Mouse (Mus musculus) limb, embryonic 10.5 days (tissue): Measurements from ENCODE around the gene Grasp. TPM values are rescaled to one million over a fixed set of nuclear protein-coding genes. Genes with fewer than 3 reads are reported as not detected.
A peak's percentile ranks its signal among the peaks of the same experiment; 100 is the strongest.

Source experiments
- DNase-seq: peaks from one replicate; pipeline ENCODE4 v3.0.0-alpha.2; 2017; ENCODE audit warnings: low spot score
- H3K27ac ChIP-seq: fragments of 300-500 bp; sonication (generic); 2 replicates; pipeline ENCODE4 v1.5.1; 2016; ENCODE audit warnings: mild to moderate bottlenecking
- H3K27me3 ChIP-seq: fragments of 300-500 bp; sonication (generic); 2 replicates; pipeline ENCODE4 v1.6.1; 2016; ENCODE audit warnings: low read depth, mild to moderate bottlenecking; ENCODE audit not compliant: poor library complexity, severe bottlenecking
- H3K36me3 ChIP-seq: fragments of 300-500 bp; sonication (generic); 2 replicates; pipeline ENCODE4 v1.6.1; 2016; ENCODE audit warnings: mild to moderate bottlenecking, moderate library complexity
- H3K4me1 ChIP-seq: fragments of 300-500 bp; sonication (generic); 2 replicates; pipeline ENCODE4 v1.6.1; 2016
- H3K4me3 ChIP-seq: fragments of 300-500 bp; sonication (generic); 2 replicates; pipeline ENCODE4 v1.5.1; 2016; ENCODE audit warnings: mild to moderate bottlenecking, moderate library complexity
- H3K9me3 ChIP-seq: fragments of 300-500 bp; sonication (generic); replicated peaks from 2 replicates; pipeline ENCODE4 v1.6.1; 2016; ENCODE audit warnings: mild to moderate bottlenecking
- WGBS: fragments of 180-500 bp; shearing (Covaris S2); methylation state at CpG from one replicate; pipeline ENCODE4 v1.1.7; 2016; 5-methylcytosine and 5-hydroxymethylcytosine counted together
- polyA plus RNA-seq: library from polyadenylated mRNA; unstranded; fragments of >200 nt; fragmentation: Nextera tagmentation; extraction: Ambion mirVana; gene quantifications from 2 replicates; pipeline ENCODE4 v1.2.1, GENCODE M21; 2016

Grasp gene
- polyA plus RNA-seq, 1 experiment from 2014 or later, result 6.9 TPM

GRCm38 (mm10) chr15:101235342-101235698 lies 11.3 kb downstream of the Grasp start:
- Histone ChIP-seq H3K27ac (no peak overlapping the region), H3K4me3 (no peak overlapping the region), H3K4me1 (peaks cover 56% of the 10 kb centered on the region), H3K9me3 (no peaks in the 10 kb centered on the region), H3K36me3 (peaks cover 28% of the 10 kb centered on the region), H3K27me3 (peaks cover 34% of the 10 kb centered on the region)
- 44% methylated on average over 5 of the region's 5 CpGs for WGBS
- no peak for DNase-seq

DNA sequence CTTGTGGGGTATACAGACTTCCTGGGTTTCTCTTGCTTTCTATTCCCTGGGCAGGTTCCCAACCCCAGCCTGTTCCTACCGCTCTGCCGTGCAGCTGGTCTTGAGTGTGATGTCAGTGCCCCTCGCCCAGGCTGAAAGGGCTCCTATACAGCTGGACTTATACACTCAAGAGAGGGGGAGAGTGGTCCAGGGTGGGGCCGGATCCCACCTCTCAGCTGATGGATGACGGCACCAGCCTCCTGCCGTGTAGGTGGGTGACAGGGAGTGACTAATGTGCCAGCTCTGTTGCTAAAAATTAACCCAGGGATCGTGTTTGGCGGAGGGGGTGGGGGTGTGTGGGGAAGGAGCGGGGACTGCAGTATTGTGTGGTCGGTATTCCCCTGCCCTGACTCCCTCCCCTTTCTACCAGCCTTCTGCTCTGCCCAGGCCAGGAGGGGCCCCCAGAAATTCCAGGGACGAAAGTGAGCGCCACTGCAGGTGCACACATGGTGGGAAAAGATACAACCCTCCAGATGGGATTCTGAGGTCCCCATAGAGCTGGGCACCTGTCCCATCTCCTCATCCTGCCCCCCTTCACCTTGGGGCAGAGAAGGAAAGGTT lies 11.8 kb downstream of the Grasp start:
- peaks cover 30% of the 10 kb centered on the region for H3K27me3 ChIP-seq
- peaks cover 23% of the 10 kb centered on the region for H3K36me3 ChIP-seq
- peaks cover 59% of the 10 kb centered on the region for H3K4me1 ChIP-seq
- no peaks in the 10 kb centered on the region for H3K9me3 ChIP-seq
- DNase-seq, result no peak
- H3K4me3 ChIP-seq, result no peak overlapping the region
- 33% methylated on average over 12 of the region's 12 CpGs for WGBS
- H3K27ac ChIP-seq, result no peak overlapping the region

DNA sequence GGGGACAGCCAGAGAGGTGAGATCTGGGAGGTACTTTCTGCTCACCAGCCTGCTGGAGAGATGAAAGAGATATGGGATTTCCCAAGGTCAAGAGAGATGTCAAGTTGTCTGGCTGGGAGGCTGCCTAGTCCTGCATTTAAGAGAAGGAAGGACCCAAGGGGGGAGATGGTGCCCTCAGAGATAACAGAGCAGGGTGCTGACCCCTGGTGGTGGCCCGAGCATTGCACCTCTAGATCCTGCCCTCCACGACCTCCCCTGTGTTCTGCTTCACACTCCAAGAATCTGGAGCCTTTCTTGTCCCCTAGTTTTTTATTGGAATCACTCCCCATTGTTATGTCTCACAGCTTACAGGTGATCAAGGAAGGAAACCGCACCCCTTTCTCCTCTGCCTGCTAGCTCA lies 12.9 kb downstream of the Grasp start:
- peaks cover 62% of the 10 kb centered on the region for H3K4me1 ChIP-seq

GRCm38 (mm10) chr15:101238885-101239511 lies 15.0 kb downstream of the Grasp start:
- DNase-seq, result peak; percentile 82
- Histone ChIP-seq H3K4me1 (peaks cover 51% of the 10 kb centered on the region), H3K27ac (peak overlapping the region; percentile 79), H3K36me3 (no peaks in the 10 kb centered on the region), H3K27me3 (peaks cover 18% of the 10 kb centered on the region), H3K4me3 (peak overlapping the region; percentile 46), H3K9me3 (no peaks in the 10 kb centered on the region)
- WGBS, result 5% methylated on average over 28 of the region's 28 CpGs

More for the DNA sequence above, 12.9 kb downstream of the Grasp start:
- Histone ChIP-seq H3K36me3 (peaks cover 13% of the 10 kb centered on the region), H3K4me3 (no peak overlapping the region), H3K27me3 (peaks cover 21% of the 10 kb centered on the region), H3K9me3 (no peaks in the 10 kb centered on the region), H3K27ac (no peak overlapping the region)
- DNase-seq, result peak; percentile 71
- 11% methylated on average over 3 of the region's 3 CpGs for WGBS

- Histone ChIP-seq H3K27me3 (peaks cover 18% of the 10 kb centered on the region), H3K9me3 (no peaks in the 10 kb centered on the region), H3K4me1 (peaks cover 46% of the 10 kb centered on the region), H3K27ac (no peak overlapping the region), H3K4me3 (no peak overlapping the region), H3K36me3 (no peaks in the 10 kb centered on the region)
- WGBS, result 72% methylated on average over 8 of the region's 8 CpGs
- no peak for DNase-seq
Observed at GRCm38 (mm10) chr15:101239821-101240220, 15.8 kb downstream of the Grasp start.

- H3K9me3 ChIP-seq, result no peaks in the 10 kb centered on the region
- 14% methylated on average over 10 of the region's 10 CpGs for WGBS
- H3K36me3 ChIP-seq, result no peaks in the 10 kb centered on the region
- H3K27ac ChIP-seq, result no peak overlapping the region
- H3K4me3 ChIP-seq, result no peak overlapping the region
- DNase-seq, result peak; percentile 84
- peaks cover 18% of the 10 kb centered on the region for H3K27me3 ChIP-seq
- H3K4me1 ChIP-seq, result peaks cover 38% of the 10 kb centered on the region
Observed at GRCm38 (mm10) chr15:101240799-101241204, 16.8 kb downstream of the Grasp start.

DNA sequence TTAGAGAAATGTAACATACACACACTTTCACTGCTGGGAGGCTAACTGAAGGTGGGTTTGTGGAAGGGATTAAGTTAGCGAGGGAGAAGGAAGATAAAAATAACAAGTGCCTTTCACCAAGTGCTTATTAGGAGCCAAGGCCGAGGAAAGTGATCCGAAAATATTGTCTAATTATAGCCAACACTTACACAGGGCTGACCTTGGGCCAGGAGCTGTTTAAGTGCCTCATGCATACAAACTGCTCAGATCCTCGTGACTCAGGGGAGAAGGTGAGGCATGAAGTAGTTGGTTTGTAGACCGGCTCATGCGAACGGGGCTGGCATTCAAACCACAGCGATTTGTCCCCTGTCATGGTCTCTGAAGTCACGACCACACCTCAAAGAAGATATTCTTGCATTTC lies 17.2 kb downstream of the Grasp start:
- H3K9me3 ChIP-seq, result no peaks in the 10 kb centered on the region
- no peak overlapping the region for H3K27ac ChIP-seq
- H3K4me3 ChIP-seq, result no peak overlapping the region
- no peak for DNase-seq
- H3K4me1 ChIP-seq, result peaks cover 38% of the 10 kb centered on the region
- no peaks in the 10 kb centered on the region for H3K36me3 ChIP-seq
- WGBS, result 66% methylated on average over 9 of the region's 9 CpGs
- peaks cover 18% of the 10 kb centered on the region for H3K27me3 ChIP-seq

DNA sequence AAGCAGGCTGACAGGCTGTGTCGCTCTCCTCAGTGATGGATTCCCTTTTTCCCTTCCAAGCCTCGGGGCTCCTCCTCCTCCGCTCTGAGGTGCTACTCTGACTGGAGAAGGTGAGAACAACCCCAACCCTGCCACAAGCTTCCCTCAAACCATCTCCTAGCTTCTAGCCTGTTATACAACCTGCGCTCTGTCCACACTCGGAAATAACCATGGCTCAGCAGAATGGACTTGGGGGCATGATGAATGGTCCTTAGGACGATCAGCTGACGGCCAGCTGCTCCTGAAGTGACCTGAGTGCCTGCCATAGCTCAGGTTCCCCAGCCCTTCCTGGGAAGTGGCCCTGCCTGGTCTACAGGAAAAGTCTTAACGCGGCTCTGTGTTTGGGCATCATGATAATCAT lies 17.9 kb downstream of the Grasp start:
- Histone ChIP-seq H3K9me3 (no peaks in the 10 kb centered on the region), H3K27me3 (peaks cover 18% of the 10 kb centered on the region), H3K4me1 (peaks cover 43% of the 10 kb centered on the region), H3K4me3 (no peak overlapping the region), H3K36me3 (no peaks in the 10 kb centered on the region), H3K27ac (no peak overlapping the region; the same call in 1 of the 2 replicates)
- 62% methylated on average over 9 of the region's 9 CpGs for WGBS
- no peak for DNase-seq

DNA sequence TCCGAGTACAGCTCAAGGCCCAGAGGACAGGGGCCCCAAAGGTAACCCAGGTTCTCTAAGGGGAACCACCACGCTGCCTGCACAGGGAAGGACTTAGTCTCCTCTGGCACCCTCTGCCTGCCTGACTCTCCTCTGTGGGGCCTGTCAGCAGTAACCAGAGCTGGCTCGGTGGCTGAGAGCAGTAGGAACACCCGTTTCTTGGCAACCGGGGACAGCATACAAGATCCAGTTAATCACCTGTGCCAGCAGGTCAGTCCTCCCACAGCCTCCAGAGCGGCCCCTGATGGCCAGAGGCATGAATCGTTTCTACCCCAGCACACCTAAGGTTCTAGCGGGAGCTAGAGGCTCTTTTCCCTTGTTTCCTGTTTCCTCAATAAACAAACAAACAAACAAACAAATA lies 18.7 kb downstream of the Grasp start:
- peaks cover 50% of the 10 kb centered on the region for H3K4me1 ChIP-seq
- 0 out of 2 replicates have a peak overlapping the region, but pooled peaks have one; percentile 36 for H3K27ac ChIP-seq
- peaks cover 16% of the 10 kb centered on the region for H3K27me3 ChIP-seq
- DNase-seq, result peak; percentile 67
- no peaks in the 10 kb centered on the region for H3K36me3 ChIP-seq
- WGBS, result 25% methylated on average over 8 of the region's 8 CpGs
- H3K9me3 ChIP-seq, result no peaks in the 10 kb centered on the region
- no peak overlapping the region for H3K4me3 ChIP-seq

DNA sequence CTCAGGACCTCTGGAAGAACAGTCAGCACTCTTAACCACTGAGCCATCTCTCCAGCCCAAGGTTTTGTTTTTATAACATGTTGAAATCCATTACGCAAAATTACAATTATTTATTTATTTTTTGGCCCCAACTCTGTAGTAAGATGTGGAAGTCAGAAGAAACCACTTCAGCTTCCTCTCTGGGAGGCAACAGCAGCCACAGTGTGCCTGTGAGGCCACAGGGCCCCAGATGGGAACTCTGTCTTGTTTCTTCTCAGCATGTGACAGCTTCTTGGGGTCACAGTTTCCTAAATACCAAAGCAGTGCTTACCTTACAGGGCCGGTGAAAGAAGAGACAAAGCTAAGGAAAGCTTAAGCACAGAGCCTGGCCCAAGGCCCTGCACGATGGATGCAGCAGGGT lies 20.0 kb downstream of the Grasp start:
- Histone ChIP-seq H3K36me3 (no peaks in the 10 kb centered on the region), H3K27me3 (peaks cover 2% of the 10 kb centered on the region), H3K4me1 (peaks cover 52% of the 10 kb centered on the region), H3K9me3 (no peaks in the 10 kb centered on the region), H3K4me3 (no peak overlapping the region), H3K27ac (peak overlapping the region; percentile 17; the same call in 1 of the 2 replicates)
- DNase-seq, result no peak
- 75% methylated on average over 3 of the region's 3 CpGs for WGBS

GRCm38 (mm10) chr15:101246231-101247154 lies 22.5 kb downstream of the Grasp start:
- no peaks in the 10 kb centered on the region for H3K27me3 ChIP-seq
- H3K4me1 ChIP-seq, result peaks cover 40% of the 10 kb centered on the region
- H3K27ac ChIP-seq, result peak overlapping the region; percentile 97
- no peaks in the 10 kb centered on the region for H3K36me3 ChIP-seq
- 1% methylated on average over 56 of the region's 56 CpGs for WGBS
- H3K9me3 ChIP-seq, result no peaks in the 10 kb centered on the region
- peak; percentile 95 for DNase-seq
- peak overlapping the region; percentile 56 for H3K4me3 ChIP-seq

DNA sequence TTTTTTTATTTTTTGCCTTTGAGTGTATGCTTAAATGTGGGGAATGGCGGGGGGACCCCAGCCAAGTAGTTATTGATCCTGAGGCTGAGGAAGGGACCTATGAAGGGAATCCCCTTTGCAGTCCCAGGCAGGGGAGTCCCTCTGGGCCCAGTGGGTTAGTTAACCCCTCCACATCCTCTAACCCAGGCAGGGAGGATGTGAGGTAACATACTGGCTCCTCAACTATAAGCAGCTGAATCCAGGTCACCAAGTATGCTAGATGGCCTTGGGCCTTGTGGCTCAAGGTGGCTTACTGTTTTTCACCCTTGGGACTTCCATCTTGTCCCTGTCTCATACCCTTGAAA lies 23.1 kb downstream of the Grasp start:
- Histone ChIP-seq H3K9me3 (no peaks in the 10 kb centered on the region), H3K36me3 (no peaks in the 10 kb centered on the region), H3K4me1 (peaks cover 33% of the 10 kb centered on the region), H3K4me3 (peak overlapping the region; percentile 56), H3K27me3 (no peaks in the 10 kb centered on the region), H3K27ac (peak overlapping the region; percentile 97)
- 76% methylated on average over 1 of the region's 1 CpGs for WGBS
- no peak for DNase-seq
